Mouse (Mus musculus) gastrocnemius, postnatal 14 days (tissue): ENCODE results near the gene Pik3cd. TPM values are rescaled to one million over a fixed set of nuclear protein-coding genes. Genes with fewer than 3 reads are reported as not detected.
"Not testable (repeated sequence)": the region's sequence is repeated elsewhere in the genome, so short reads cannot be mapped to it uniquely, and the experiment has no call there.

Source experiments
- DNase-seq: peaks from one replicate; pipeline ENCODE4 v3.0.0; 2021; ENCODE audit warnings: mixed read lengths
- intact Hi-C: fragments of 180-260 bp; cut with DNase I; formaldehyde crosslinking; loops from one replicate; pipeline ENCODE4 v1.15.1; 2025; ENCODE audit warnings: low total_unique reads
- total RNA-seq, 2 experiments: library from RNA; stranded (reverse); gene quantifications; 2 replicates each; pipeline ENCODE4 v1.2.3; 2021

Gene Pik3cd
- total RNA-seq, 2 experiments from 2014 or later = 10.1 to 12.6 TPM

- DNase-seq = no peak
- intact Hi-C loops = no loop called here
Measured at GRCm38 (mm10) chr4:149626809-149627208, 75.6 kb downstream of the Pik3cd start.

GRCm38 (mm10) chr4:149623711-149624110, 78.7 kb downstream of the Pik3cd start:
- intact Hi-C loops = no loop called here
- no peak for DNase-seq

- DNase-seq = no peak
- intact Hi-C loops = no loop called here
Measured at GRCm38 (mm10) chr4:149621286-149621685, 81.1 kb downstream of the Pik3cd start.

- DNase-seq = no peak
- intact Hi-C loops = no loop called here
Measured at GRCm38 (mm10) chr4:149619988-149620387, 82.4 kb downstream of the Pik3cd start.

GRCm38 (mm10) chr4:149616999-149617398, 85.4 kb downstream of the Pik3cd start:
- intact Hi-C loops, DNase-seq: not testable (repeated sequence)

GRCm38 (mm10) chr4:149614869-149615268, 87.5 kb downstream of the Pik3cd start:
- intact Hi-C loops = no loop called here
- DNase-seq = no peak

GRCm38 (mm10) chr4:149613497-149613896, 88.9 kb downstream of the Pik3cd start:
- intact Hi-C loops, DNase-seq: not testable (repeated sequence)

GRCm38 (mm10) chr4:149611376-149612044, 90.9 kb downstream of the Pik3cd start:
- intact Hi-C loops = no loop called here
- DNase-seq = peak; percentile 24

GRCm38 (mm10) chr4:149609256-149610025, 92.9 kb downstream of the Pik3cd start:
- intact Hi-C loops = loop anchor here (2.0 to 10.0 kb wide), 2 partner anchors 61 to 465 kb away; no protein-coding TSS in a partner anchor
- DNase-seq = no peak

- intact Hi-C loops = loop anchor here (2.0 to 10.0 kb wide), 2 partner anchors 59 to 463 kb away; no protein-coding TSS in a partner anchor
- no peak for DNase-seq
Measured at GRCm38 (mm10) chr4:149608309-149608638, 94.1 kb downstream of the Pik3cd start.

- DNase-seq = peak; percentile 28
- intact Hi-C loops = loop anchor here (2.0 to 10.0 kb wide), 2 partner anchors 59 to 463 kb away; no protein-coding TSS in a partner anchor
Measured at GRCm38 (mm10) chr4:149607591-149608308, 94.6 kb downstream of the Pik3cd start.

GRCm38 (mm10) chr4:149606766-149607358, 95.5 kb downstream of the Pik3cd start:
- intact Hi-C loops = loop anchor here (10.0 kb wide), 1 partner anchor 462 kb away; no protein-coding TSS in a partner anchor
- no peak for DNase-seq

- intact Hi-C loops = loop anchor here (10.0 kb wide), 1 partner anchor 461 kb away; no protein-coding TSS in a partner anchor
- no peak for DNase-seq
Measured at GRCm38 (mm10) chr4:149606056-149606455, 96.3 kb downstream of the Pik3cd start.

GRCm38 (mm10) chr4:149604518-149604917, 97.9 kb downstream of the Pik3cd start:
- DNase-seq = no peak
- intact Hi-C loops = loop anchor here (10.0 kb wide), 1 partner anchor 460 kb away; no protein-coding TSS in a partner anchor

GRCm38 (mm10) chr4:149603860-149604259, 98.5 kb downstream of the Pik3cd start:
- DNase-seq = no peak
- intact Hi-C loops = loop anchor here (10.0 kb wide), 1 partner anchor 459 kb away; no protein-coding TSS in a partner anchor

- no peak for DNase-seq
- intact Hi-C loops = loop anchor here (10.0 kb wide), 1 partner anchor 457 kb away; no protein-coding TSS in a partner anchor
Measured at GRCm38 (mm10) chr4:149602236-149602635, 100.1 kb downstream of the Pik3cd start.

GRCm38 (mm10) chr4:149601484-149601883, 100.9 kb downstream of the Pik3cd start:
- intact Hi-C loops = loop anchor here (10.0 kb wide), 1 partner anchor 457 kb away; no protein-coding TSS in a partner anchor
- DNase-seq = no peak

GRCm38 (mm10) chr4:149600130-149600529, 102.2 kb downstream of the Pik3cd start:
- no peak for DNase-seq
- intact Hi-C loops = loop anchor here (10.0 kb wide), 1 partner anchor 455 kb away; no protein-coding TSS in a partner anchor

GRCm38 (mm10) chr4:149599549-149599948, 102.8 kb downstream of the Pik3cd start:
- intact Hi-C loops = no loop called here
- no peak for DNase-seq
